Mouse (Mus musculus) heart, adult 2 months (tissue): ENCODE measurements at regions not wholly inside any gene's neighbourhood (a gene's known extent, or its start where the extent isn't known, plus 50 kb on each side); places are given as distances from the start of the nearest gene placed in this dataset.

Experiments
- CTCF ChIP-seq: fragments of 200-600 bp; IDR thresholded peaks from 2 replicates; pipeline ENCODE4 v1.8.1; 2022; ENCODE audit warnings: antibody characterized with exemption, mild to moderate bottlenecking, moderate library complexity
- POLR2A ChIP-seq: fragments of 200-500 bp; IDR thresholded peaks from 2 replicates; pipeline ENCODE4 v1.6.1; 2011; ENCODE audit warnings: mild to moderate bottlenecking, low read depth, low read length, control low read depth; ENCODE audit not compliant: insufficient read depth

GRCm38 (mm10) chr4:47630006-47630405 is 155.5 kb downstream of the Sec61b start:
- TF ChIP-seq CTCF (no peak), POLR2A (no peak)
